Mouse (Mus musculus): ENCODE measurements at regions not wholly inside any gene's neighbourhood (a gene's known extent, or its start where the extent isn't known, plus 50 kb on each side); places are given as distances from the start of the nearest gene placed in this dataset.
"Not testable (repeated sequence)": the region's sequence is repeated elsewhere in the genome, so short reads cannot be mapped to it uniquely, and the experiment has no call there.

GRCm38 (mm10) chr5:3141841-3142240 lies 199.4 kb upstream of the Cdk6 start:
- DNase-seq (ENCODE audit: low spot score in 2 of 2): not testable (repeated sequence)

- not testable (repeated sequence) for DNase-seq (ENCODE audit: low spot score in 2 of 2)
These were observed 194.6 kb upstream of the Cdk6 start for GRCm38 (mm10) chr5:3146544-3147295.

- not testable (repeated sequence) for DNase-seq (ENCODE audit: low spot score in 2 of 2)
These were observed 191.4 kb upstream of the Cdk6 start for GRCm38 (mm10) chr5:3149886-3150285.

GRCm38 (mm10) chr5:3150766-3151165 lies 190.5 kb upstream of the Cdk6 start:
- not testable (repeated sequence) for DNase-seq (ENCODE audit: low spot score in 2 of 2)

GRCm38 (mm10) chr5:3151534-3152148 lies 189.6 kb upstream of the Cdk6 start:
- DNase-seq (ENCODE audit: low spot score in 2 of 2): not testable (repeated sequence)

GRCm38 (mm10) chr5:3152149-3152865 lies 189.0 kb upstream of the Cdk6 start:
- DNase-seq (ENCODE audit: low spot score in 2 of 2): peak; percentile 6 to 11

GRCm38 (mm10) chr5:3165511-3165910 lies 175.8 kb upstream of the Cdk6 start:
- not testable (repeated sequence) for DNase-seq (ENCODE audit: low spot score in 2 of 2)

GRCm38 (mm10) chr5:3166496-3166895 lies 174.8 kb upstream of the Cdk6 start:
- DNase-seq (ENCODE audit: low spot score in 2 of 2): not testable (repeated sequence)

- DNase-seq (ENCODE audit: low spot score in 2 of 2): not testable (repeated sequence)
These were observed 147.7 kb upstream of the Cdk6 start for GRCm38 (mm10) chr5:3193592-3193991.

- peak in 1 of 2 experiments; percentile 5 for DNase-seq (ENCODE audit: low spot score in 2 of 2)
These were observed 143.1 kb upstream of the Cdk6 start for GRCm38 (mm10) chr5:3197952-3198841.

GRCm38 (mm10) chr5:3198869-3199550 lies 142.3 kb upstream of the Cdk6 start:
- DNase-seq (ENCODE audit: low spot score in 2 of 2): not testable (repeated sequence)

- not testable (repeated sequence) for DNase-seq (ENCODE audit: low spot score in 2 of 2)
These were observed 135.1 kb upstream of the Cdk6 start for GRCm38 (mm10) chr5:3206160-3206559.

GRCm38 (mm10) chr5:3208293-3208692 lies 133.0 kb upstream of the Cdk6 start:
- DNase-seq (ENCODE audit: low spot score in 2 of 2): not testable (repeated sequence)

- DNase-seq (ENCODE audit: low spot score in 2 of 2): no peak
These were observed 130.0 kb upstream of the Cdk6 start for GRCm38 (mm10) chr5:3211284-3211683.

- no peak for DNase-seq (ENCODE audit: low spot score in 2 of 2)
These were observed 125.2 kb upstream of the Cdk6 start for GRCm38 (mm10) chr5:3216053-3216452.

- no peak for DNase-seq (ENCODE audit: low spot score in 2 of 2)
These were observed 122.1 kb upstream of the Cdk6 start for GRCm38 (mm10) chr5:3219230-3219629.

- DNase-seq (ENCODE audit: low spot score in 2 of 2): no peak
These were observed 121.5 kb upstream of the Cdk6 start for GRCm38 (mm10) chr5:3219770-3220169.

GRCm38 (mm10) chr5:3223819-3224218 lies 117.5 kb upstream of the Cdk6 start:
- DNase-seq (ENCODE audit: low spot score in 2 of 2): not testable (repeated sequence)

GRCm38 (mm10) chr5:3224392-3225054 lies 116.8 kb upstream of the Cdk6 start:
- not testable (repeated sequence) for DNase-seq (ENCODE audit: low spot score in 2 of 2)

GRCm38 (mm10) chr5:3225358-3225757 lies 115.9 kb upstream of the Cdk6 start:
- not testable (repeated sequence) for DNase-seq (ENCODE audit: low spot score in 2 of 2)

Data from adrenal gland, postnatal 4 days (tissue).